Mouse (Mus musculus): ENCODE data around the gene Tor2a.

GRCm38 (mm10) chr2:32712586-32712933 lies 44.5 kb upstream of the Tor2a start:
- TF ChIP-seq CTCF (IDR thresholded peaks at IDR 0.05; ENCODE audit: extremely low read depth, insufficient read length, insufficient replicate concordance, low read depth, low read length): no peak
- TF ChIP-seq POLR2A (IDR thresholded peaks at IDR 0.05; ENCODE audit: low read depth, low read length): no peak
